Mouse (Mus musculus) megakaryocyte-erythroid progenitor cell, adult 5 weeks (primary cell): ENCODE data around the gene Pglyrp4. TPM values are rescaled to one million over a fixed set of nuclear protein-coding genes. Genes with fewer than 3 reads are reported as not detected.

Experiments used
- polyA plus RNA-seq: library from polyadenylated mRNA; stranded (reverse); fragments of >175 nt; gene quantifications from 2 replicates; pipeline ENCODE4 v1.2.3, GENCODE M21; 2012

The Pglyrp4 gene
- polyA plus RNA-seq, result not detected in 2 replicates

GRCm38 (mm10) chr3:90726606-90727005 is at the start of gene Pglyrp4:
TSS of gene Pglyrp4 (plus strand) at chr3:90726906.

GRCm38 (mm10) chr3:90695613-90696012 is 31.1 kb upstream of the Pglyrp4 start, which contains the start of gene S100a9:
TSS of gene S100a9 (minus strand) at chr3:90695721.

GRCm38 (mm10) chr3:90777776-90778175 is 51.1 kb downstream of the Pglyrp4 start, which contains the start of gene Gm5849:
TSS of gene Gm5849 (minus strand) at chr3:90777876.

Other genes starting within 250 kb of the Pglyrp4 start
- 4.0 and 5.0 TPM in 2 replicates for gene Snapin, start 235.9 kb upstream of the Pglyrp4 start, polyA plus RNA-seq
- gene Chtop, start 217.4 kb upstream of the Pglyrp4 start, polyA plus RNA-seq, result 90.2 and 101 TPM in 2 replicates
- 13.4 and 15.3 TPM in 2 replicates for gene S100a1, start 212.5 kb upstream of the Pglyrp4 start, polyA plus RNA-seq
- gene S100a13, start 212.5 kb upstream of the Pglyrp4 start, polyA plus RNA-seq, result 13.6 and 14.3 TPM in 2 replicates
- 0.27 and 0.37 TPM in 2 replicates for gene S100a14, start 200.1 kb upstream of the Pglyrp4 start, polyA plus RNA-seq
- gene S100a16, start 189.7 kb upstream of the Pglyrp4 start, polyA plus RNA-seq, result not detected in 2 replicates
- gene S100a3, start 166.3 kb upstream of the Pglyrp4 start, polyA plus RNA-seq, result not detected in 2 replicates
- not detected in 2 replicates for gene S100a2, start 136.7 kb upstream of the Pglyrp4 start, polyA plus RNA-seq
- gene Gm42674, start 125.0 kb upstream of the Pglyrp4 start, polyA plus RNA-seq, result not detected in 2 replicates
- gene S100a4, start 123.1 kb upstream of the Pglyrp4 start, polyA plus RNA-seq, result 2.6 and 3.5 TPM in 2 replicates
- not detected in 2 replicates for gene S100a5, start 118.4 kb upstream of the Pglyrp4 start, polyA plus RNA-seq
- gene S100a6, start 114.0 kb upstream of the Pglyrp4 start, polyA plus RNA-seq, result 3.3 and 8.6 TPM in 2 replicates
- gene S100a7a, start 72.9 kb upstream of the Pglyrp4 start, polyA plus RNA-seq, result 0.09 TPM in 1 of 2 replicates, not detected in the other
- 105 and 115 TPM in 2 replicates for gene S100a8, start 57.9 kb upstream of the Pglyrp4 start, polyA plus RNA-seq
- 311 and 336 TPM in 2 replicates for gene S100a9, start 31.2 kb upstream of the Pglyrp4 start, polyA plus RNA-seq
- not detected in 2 replicates for gene Gm5849, start 51.0 kb downstream of the Pglyrp4 start, polyA plus RNA-seq